Mouse (Mus musculus): ENCODE data around the gene Map3k10.

DNA sequence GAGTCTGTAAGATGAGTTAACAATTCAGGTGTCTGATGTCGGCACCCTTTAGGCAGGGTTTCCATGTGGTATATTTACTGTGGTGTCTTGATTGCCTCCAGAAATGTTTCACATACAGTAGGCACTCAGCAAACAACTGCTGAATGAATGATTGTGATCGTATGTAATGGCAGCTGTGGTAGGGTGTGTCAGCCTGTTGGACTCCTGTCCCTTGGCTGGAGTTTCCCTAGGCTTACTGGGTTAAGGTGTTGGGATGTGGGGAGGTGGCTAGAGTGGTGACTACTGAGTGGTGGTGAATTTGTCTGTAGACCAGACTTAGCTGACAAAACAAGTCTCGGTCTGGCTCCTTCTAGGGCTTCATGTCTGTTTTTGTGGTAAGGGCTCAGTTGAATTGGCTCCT, 64.0 kb downstream of the Map3k10 start:
- TF ChIP-seq USF1 (IDR thresholded peaks at IDR 0.05; ENCODE audit: low read depth, low read length) (no peak), CTCF (conservative IDR thresholded peaks at IDR 0.05 in 1 of 2, IDR thresholded peaks at IDR 0.05 in 1 of 2; ENCODE audit: low read depth in 2 of 2, low read length in 2 of 2) (no peak), NELFE (IDR thresholded peaks at IDR 0.05; ENCODE audit: low read depth, low read length) (no peak), EP300 (IDR thresholded peaks at IDR 0.05; ENCODE audit: low read length) (no peak), TBP (conservative IDR thresholded peaks at IDR 0.05; ENCODE audit: low read depth, low read length) (no peak), RAD21 (IDR thresholded peaks at IDR 0.05; ENCODE audit: low read depth, low read length) (no peak), POLR2A (IDR thresholded peaks at IDR 0.05; ENCODE audit: low read depth, low read length) (no peak), ZKSCAN1 (IDR thresholded peaks at IDR 0.05; ENCODE audit: borderline replicate concordance, low read depth, low read length) (no peak), MAX (IDR thresholded peaks at IDR 0.05; ENCODE audit: low read length) (no peak), MEF2A (IDR thresholded peaks at IDR 0.05; ENCODE audit: borderline replicate concordance, low read depth, low read length) (no peak), E2F4 (IDR thresholded peaks at IDR 0.05; ENCODE audit: insufficient replicate concordance, low read depth, low read length) (no peak)
